Mouse (Mus musculus): ENCODE measurements around the gene Gtf2h4. TPM values are rescaled to one million over a fixed set of nuclear protein-coding genes. Genes with fewer than 3 reads are reported as not detected.

The Gtf2h4 gene
- polyA plus RNA-seq (2015; fragmentation: Nextera tagmentation; extraction: Ambion mirVana): 36.1 and 37.8 TPM in 2 replicates

- Histone ChIP-seq H3K4me3 (peak within 1 kb of the TSS; percentile 87), H3K4me1 (peaks cover 9% of the 10 kb centered on the region), H3K27me3 (no peaks in the 10 kb centered on the region), H3K9me3 (no peaks in the 10 kb centered on the region), H3K27ac (replicated peaks) (peak within 1 kb of the TSS; percentile 69), H3K4me2 (replicated peaks) (peak within 1 kb of the TSS; percentile 93), H3K9ac (replicated peaks) (peak within 1 kb of the TSS; percentile 96), H3K36me3 (no peaks in the 10 kb centered on the region)
- ATAC-seq (replicated peaks): peak; percentile 98
- WGBS: 2% methylated on average over 23 of the region's 23 CpGs
These were observed at the start of gene Gtf2h4 for GRCm38 (mm10) chr17:35673416-35674035. Gene Gtf2h4 (minus strand): TSS chr17:35673739.

GRCm38 (mm10) chr17:35721676-35722075 is 48.1 kb upstream of the Gtf2h4 start:
- 80% methylated on average over 8 of the region's 8 CpGs for WGBS
- Histone ChIP-seq H3K9me3 (no peaks in the 10 kb centered on the region), H3K9ac (replicated peaks) (no peak overlapping the region), H3K4me2 (replicated peaks) (no peak overlapping the region), H3K27me3 (no peaks in the 10 kb centered on the region), H3K4me3 (no peak overlapping the region), H3K27ac (replicated peaks) (no peak overlapping the region), H3K36me3 (no peaks in the 10 kb centered on the region), H3K4me1 (peaks cover 18% of the 10 kb centered on the region)
- ATAC-seq (replicated peaks): no peak

GRCm38 (mm10) chr17:35720340-35720727 is 46.8 kb upstream of the Gtf2h4 start:
- peaks cover 13% of the 10 kb centered on the region for H3K4me1 ChIP-seq
- no peaks in the 10 kb centered on the region for H3K27me3 ChIP-seq
- H3K27ac ChIP-seq (replicated peaks): peak overlapping the region; percentile 76
- peak; percentile 66 for ATAC-seq (replicated peaks)
- peak overlapping the region; percentile 34 for H3K4me2 ChIP-seq (replicated peaks)
- no peaks in the 10 kb centered on the region for H3K36me3 ChIP-seq
- H3K4me3 ChIP-seq: no peak overlapping the region
- H3K9ac ChIP-seq (replicated peaks): 0 out of 2 replicates have a peak overlapping the region, but pooled peaks have one; percentile 11
- no peaks in the 10 kb centered on the region for H3K9me3 ChIP-seq
- 6% methylated on average over 11 of the region's 11 CpGs for WGBS

- 56% methylated on average over 9 of the region's 9 CpGs for WGBS
- Histone ChIP-seq H3K4me1 (peaks cover 13% of the 10 kb centered on the region), H3K27ac (replicated peaks) (peak overlapping the region; percentile 76), H3K9me3 (no peaks in the 10 kb centered on the region), H3K36me3 (no peaks in the 10 kb centered on the region), H3K9ac (replicated peaks) (no peak overlapping the region), H3K27me3 (no peaks in the 10 kb centered on the region), H3K4me2 (replicated peaks) (peak overlapping the region; percentile 34; the same call in 1 of the 2 replicates), H3K4me3 (no peak overlapping the region)
- no peak for ATAC-seq (replicated peaks)
These were observed 46.2 kb upstream of the Gtf2h4 start for GRCm38 (mm10) chr17:35719616-35720339.

GRCm38 (mm10) chr17:35717080-35717479 is 43.5 kb upstream of the Gtf2h4 start:
- WGBS: 91% methylated on average over 6 of the region's 6 CpGs
- no peak overlapping the region for H3K27ac ChIP-seq (replicated peaks)
- peaks cover 13% of the 10 kb centered on the region for H3K4me1 ChIP-seq
- no peak overlapping the region for H3K4me2 ChIP-seq (replicated peaks)
- no peaks in the 10 kb centered on the region for H3K36me3 ChIP-seq
- no peak overlapping the region for H3K4me3 ChIP-seq
- H3K27me3 ChIP-seq: no peaks in the 10 kb centered on the region
- ATAC-seq (replicated peaks): no peak
- no peak overlapping the region for H3K9ac ChIP-seq (replicated peaks)
- H3K9me3 ChIP-seq: no peaks in the 10 kb centered on the region

- Histone ChIP-seq H3K4me1 (peaks cover 15% of the 10 kb centered on the region), H3K4me3 (no peak overlapping the region), H3K9me3 (no peaks in the 10 kb centered on the region), H3K27ac (replicated peaks) (no peak overlapping the region), H3K9ac (replicated peaks) (no peak overlapping the region), H3K4me2 (replicated peaks) (no peak overlapping the region), H3K27me3 (no peaks in the 10 kb centered on the region), H3K36me3 (no peaks in the 10 kb centered on the region)
- no peak for ATAC-seq (replicated peaks)
- 92% methylated on average over 3 of the region's 3 CpGs for WGBS
These were observed 42.6 kb upstream of the Gtf2h4 start for GRCm38 (mm10) chr17:35716114-35716513.

GRCm38 (mm10) chr17:35710705-35711347 is 37.3 kb upstream of the Gtf2h4 start:
- peak; percentile 86 for ATAC-seq (replicated peaks)
- no peaks in the 10 kb centered on the region for H3K9me3 ChIP-seq
- H3K27me3 ChIP-seq: no peaks in the 10 kb centered on the region
- no peak overlapping the region for H3K4me3 ChIP-seq
- 11% methylated on average over 8 of the region's 8 CpGs for WGBS
- no peak overlapping the region for H3K9ac ChIP-seq (replicated peaks)
- H3K27ac ChIP-seq (replicated peaks): peak overlapping the region; percentile 74
- 0 out of 2 replicates have a peak overlapping the region, but pooled peaks have one; percentile 3 for H3K4me2 ChIP-seq (replicated peaks)
- H3K4me1 ChIP-seq: peaks cover 18% of the 10 kb centered on the region
- H3K36me3 ChIP-seq: no peaks in the 10 kb centered on the region

- Histone ChIP-seq H3K36me3 (no peaks in the 10 kb centered on the region), H3K9ac (replicated peaks) (no peak overlapping the region), H3K4me2 (replicated peaks) (no peak overlapping the region), H3K9me3 (no peaks in the 10 kb centered on the region), H3K4me1 (peaks cover 39% of the 10 kb centered on the region), H3K27me3 (no peaks in the 10 kb centered on the region), H3K27ac (replicated peaks) (no peak overlapping the region), H3K4me3 (no peak overlapping the region)
- 77% methylated on average over 2 of the region's 2 CpGs for WGBS
- ATAC-seq (replicated peaks): no peak
These were observed 35.1 kb upstream of the Gtf2h4 start for GRCm38 (mm10) chr17:35708611-35709010.

- Histone ChIP-seq H3K9ac (replicated peaks) (no peak overlapping the region), H3K4me1 (peaks cover 40% of the 10 kb centered on the region), H3K27me3 (no peaks in the 10 kb centered on the region), H3K36me3 (no peaks in the 10 kb centered on the region), H3K4me2 (replicated peaks) (no peak overlapping the region), H3K27ac (replicated peaks) (no peak overlapping the region), H3K4me3 (no peak overlapping the region), H3K9me3 (no peaks in the 10 kb centered on the region)
- ATAC-seq (replicated peaks): no peak
- WGBS: 56% methylated on average over 7 of the region's 7 CpGs
These were observed 34.4 kb upstream of the Gtf2h4 start for GRCm38 (mm10) chr17:35707929-35708328.

GRCm38 (mm10) chr17:35705836-35706235 is 32.3 kb upstream of the Gtf2h4 start:
- no peaks in the 10 kb centered on the region for H3K9me3 ChIP-seq
- ATAC-seq (replicated peaks): no peak
- H3K4me1 ChIP-seq: peaks cover 52% of the 10 kb centered on the region
- 0 out of 2 replicates have a peak overlapping the region, but pooled peaks have one; percentile 4 for H3K27ac ChIP-seq (replicated peaks)
- WGBS: 20% methylated on average over 4 of the region's 4 CpGs
- no peak overlapping the region for H3K4me2 ChIP-seq (replicated peaks)
- H3K9ac ChIP-seq (replicated peaks): no peak overlapping the region
- no peaks in the 10 kb centered on the region for H3K36me3 ChIP-seq
- H3K27me3 ChIP-seq: no peaks in the 10 kb centered on the region
- no peak overlapping the region for H3K4me3 ChIP-seq

- H3K4me3 ChIP-seq: peak within 1 kb of the TSS; percentile 47
- 6% methylated on average over 19 of the region's 19 CpGs for WGBS
- no peaks in the 10 kb centered on the region for H3K36me3 ChIP-seq
- peak; percentile 38 for ATAC-seq (replicated peaks)
- H3K4me2 ChIP-seq (replicated peaks): peak within 1 kb of the TSS; percentile 89
- peak within 1 kb of the TSS; percentile 59 for H3K9ac ChIP-seq (replicated peaks)
- H3K27ac ChIP-seq (replicated peaks): peak within 1 kb of the TSS; percentile 99
- H3K4me1 ChIP-seq: peaks cover 45% of the 10 kb centered on the region
- H3K9me3 ChIP-seq: no peaks in the 10 kb centered on the region
- no peaks in the 10 kb centered on the region for H3K27me3 ChIP-seq
These were observed 31.3 kb upstream of the Gtf2h4 start, which contains the start of gene Ddr1 for GRCm38 (mm10) chr17:35704621-35705464. Gene Ddr1 (minus strand): TSS chr17:35704621.

Data from forebrain, embryonic 15.5 days (tissue).